Mouse (Mus musculus) hindbrain, embryonic 15.5 days (tissue): ENCODE results near the gene Hsd17b3. TPM values are rescaled to one million over a fixed set of nuclear protein-coding genes. Genes with fewer than 3 reads are reported as not detected.

ENCODE experiments used
- ATAC-seq: fragments of 200-750 bp; cut with Nextera tagmentation; 2 replicates; pipeline ENCODE4 v1.8.0; 2017; ENCODE audit warnings: low read depth, moderate number of reproducible peaks, moderate TSS enrichment; ENCODE audit not compliant: low FRiP score
- H3K27ac ChIP-seq: fragments of 300-500 bp; sonication (generic); replicated peaks from 2 replicates; pipeline ENCODE4 v1.5.1; 2015; ENCODE audit warnings: mild to moderate bottlenecking, inconsistent platforms
- H3K27me3 ChIP-seq: fragments of 300-500 bp; sonication (generic); 2 replicates; pipeline ENCODE4 v1.6.1; 2015; ENCODE audit warnings: control low read depth, inconsistent platforms
- H3K36me3 ChIP-seq: fragments of 300-500 bp; sonication (generic); 2 replicates; pipeline ENCODE4 v1.6.1; 2015; ENCODE audit warnings: control low read depth, inconsistent platforms
- H3K4me1 ChIP-seq: fragments of 300-500 bp; sonication (generic); replicated peaks from 2 replicates; pipeline ENCODE4 v1.6.1; 2015; ENCODE audit warnings: control low read depth, inconsistent platforms
- H3K4me2 ChIP-seq: fragments of 300-500 bp; sonication (generic); 2 replicates; pipeline ENCODE4 v1.6.1; 2015; ENCODE audit warnings: moderate library complexity, mild to moderate bottlenecking, inconsistent platforms
- H3K4me3 ChIP-seq: fragments of 300-500 bp; sonication (generic); 2 replicates; pipeline ENCODE4 v1.5.1; 2015; ENCODE audit warnings: mild to moderate bottlenecking, inconsistent platforms
- H3K9ac ChIP-seq: fragments of 300-500 bp; sonication (generic); 2 replicates; pipeline ENCODE4 v1.6.1; 2015; ENCODE audit warnings: inconsistent platforms
- H3K9me3 ChIP-seq: fragments of 300-500 bp; sonication (generic); 2 replicates; pipeline ENCODE4 v1.6.1; 2016; ENCODE audit warnings: control low read depth, inconsistent platforms
- WGBS: fragments of 180-500 bp; shearing (Covaris S2); methylation state at CpG from one replicate; pipeline ENCODE4 v1.1.7; 2015; 5-methylcytosine and 5-hydroxymethylcytosine counted together
- polyA plus RNA-seq: library from polyadenylated mRNA; unstranded; fragments of >200 nt; fragmentation: Nextera tagmentation; extraction: Ambion mirVana; gene quantifications from 2 replicates; pipeline ENCODE4 v1.2.1, GENCODE M21; 2015

Hsd17b3 gene
- polyA plus RNA-seq, 1 experiment from 2014 or later: not detected

GRCm38 (mm10) chr13:64105690-64106089 is 16.7 kb upstream of the Hsd17b3 start:
- no peaks in the 10 kb centered on the region for H3K27me3 ChIP-seq
- no peaks in the 10 kb centered on the region for H3K9me3 ChIP-seq
- peaks cover 12% of the 10 kb centered on the region for H3K4me1 ChIP-seq
- ATAC-seq: no peak
- no peak overlapping the region for H3K9ac ChIP-seq
- no peak overlapping the region for H3K4me3 ChIP-seq
- WGBS: 88% methylated on average over 3 of the region's 3 CpGs
- H3K4me2 ChIP-seq: no peak overlapping the region
- no peak overlapping the region for H3K27ac ChIP-seq
- no peaks in the 10 kb centered on the region for H3K36me3 ChIP-seq

- H3K4me3 ChIP-seq: no peak overlapping the region
- no peak for ATAC-seq
- WGBS: 70% methylated on average over 3 of the region's 3 CpGs
- no peaks in the 10 kb centered on the region for H3K36me3 ChIP-seq
- no peak overlapping the region for H3K9ac ChIP-seq
- H3K4me2 ChIP-seq: no peak overlapping the region
- H3K27me3 ChIP-seq: no peaks in the 10 kb centered on the region
- H3K9me3 ChIP-seq: no peaks in the 10 kb centered on the region
- H3K4me1 ChIP-seq: no peaks in the 10 kb centered on the region
- H3K27ac ChIP-seq: no peak overlapping the region
Observed at GRCm38 (mm10) chr13:64100186-64100585, 11.2 kb upstream of the Hsd17b3 start.

- no peak overlapping the region for H3K4me2 ChIP-seq
- H3K27me3 ChIP-seq: no peaks in the 10 kb centered on the region
- H3K27ac ChIP-seq: no peak overlapping the region
- H3K4me3 ChIP-seq: no peak overlapping the region
- ATAC-seq: no peak
- H3K4me1 ChIP-seq: no peaks in the 10 kb centered on the region
- H3K9ac ChIP-seq: no peak overlapping the region
- no peaks in the 10 kb centered on the region for H3K9me3 ChIP-seq
- no peaks in the 10 kb centered on the region for H3K36me3 ChIP-seq
- 78% methylated on average over 9 of the region's 9 CpGs for WGBS
Observed at GRCm38 (mm10) chr13:64098992-64099391, 10.0 kb upstream of the Hsd17b3 start.

DNA sequence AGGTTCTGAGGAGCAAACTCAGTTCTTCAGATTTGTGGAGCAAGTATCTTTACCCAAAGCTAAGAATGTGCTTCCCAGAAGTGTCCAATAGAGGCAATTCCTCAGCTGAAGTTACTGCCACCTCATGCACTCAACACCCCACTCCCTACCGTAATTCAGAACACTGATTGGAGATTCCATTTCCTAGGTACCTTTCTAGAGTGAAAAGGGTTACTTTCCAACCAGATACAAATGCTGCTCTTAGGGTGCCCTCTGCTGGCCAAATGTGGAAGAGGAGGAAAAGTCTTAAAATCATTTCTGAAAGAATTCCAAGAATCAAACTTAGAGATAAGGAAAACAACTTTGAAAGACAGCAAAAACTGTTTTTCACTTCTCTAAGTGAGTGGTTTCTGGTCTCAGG is 4.3 kb upstream of the Hsd17b3 start:
- 0% methylated on average over 1 of the region's 1 CpGs for WGBS
- Histone ChIP-seq H3K27ac (no peak overlapping the region), H3K4me3 (no peak overlapping the region), H3K4me2 (no peak overlapping the region), H3K9me3 (no peaks in the 10 kb centered on the region), H3K36me3 (no peaks in the 10 kb centered on the region), H3K4me1 (no peaks in the 10 kb centered on the region), H3K27me3 (no peaks in the 10 kb centered on the region), H3K9ac (no peak overlapping the region)
- ATAC-seq: no peak

DNA sequence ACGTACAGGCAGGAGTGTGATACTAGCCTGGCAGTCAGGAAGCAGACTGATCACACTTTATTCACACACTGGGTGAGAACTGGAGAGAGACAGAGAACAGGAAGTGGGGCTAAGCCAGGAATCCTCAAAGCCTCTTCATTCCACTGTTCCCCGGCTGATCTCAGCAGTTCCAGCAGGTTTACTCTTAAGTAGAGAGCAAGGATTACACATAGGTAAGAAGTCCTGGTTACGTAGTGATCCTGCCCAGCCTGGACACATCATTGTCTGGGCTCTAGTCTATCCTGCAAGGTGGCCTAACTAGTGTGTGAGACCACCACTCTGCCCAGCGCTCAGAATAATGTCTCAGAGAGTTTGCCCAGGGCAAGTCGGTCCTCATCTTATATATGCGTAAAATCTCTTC is 3.7 kb upstream of the Hsd17b3 start:
- Histone ChIP-seq H3K9ac (no peak overlapping the region), H3K4me1 (no peaks in the 10 kb centered on the region), H3K4me2 (no peak overlapping the region), H3K27ac (no peak overlapping the region), H3K27me3 (no peaks in the 10 kb centered on the region), H3K9me3 (no peaks in the 10 kb centered on the region), H3K4me3 (no peak overlapping the region), H3K36me3 (no peaks in the 10 kb centered on the region)
- 75% methylated on average over 6 of the region's 6 CpGs for WGBS
- ATAC-seq: no peak

- 60% methylated on average over 3 of the region's 3 CpGs for WGBS
- H3K4me1 ChIP-seq: no peaks in the 10 kb centered on the region
- no peak overlapping the region for H3K4me2 ChIP-seq
- no peaks in the 10 kb centered on the region for H3K9me3 ChIP-seq
- no peak overlapping the region for H3K9ac ChIP-seq
- H3K36me3 ChIP-seq: no peaks in the 10 kb centered on the region
- no peak overlapping the region for H3K4me3 ChIP-seq
- H3K27ac ChIP-seq: no peak overlapping the region
- ATAC-seq: no peak
- no peaks in the 10 kb centered on the region for H3K27me3 ChIP-seq
Observed at GRCm38 (mm10) chr13:64092141-64092540, 3.1 kb upstream of the Hsd17b3 start.

- H3K4me1 ChIP-seq: no peaks in the 10 kb centered on the region
- H3K27me3 ChIP-seq: no peaks in the 10 kb centered on the region
- H3K36me3 ChIP-seq: no peaks in the 10 kb centered on the region
- ATAC-seq: no peak
- WGBS: 53% methylated on average over 7 of the region's 7 CpGs
- H3K27ac ChIP-seq: no peak overlapping the region
- no peaks in the 10 kb centered on the region for H3K9me3 ChIP-seq
- no peak overlapping the region for H3K4me3 ChIP-seq
- H3K9ac ChIP-seq: no peak overlapping the region
- H3K4me2 ChIP-seq: no peak overlapping the region
Observed at GRCm38 (mm10) chr13:64091006-64091405, 2.0 kb upstream of the Hsd17b3 start.

DNA sequence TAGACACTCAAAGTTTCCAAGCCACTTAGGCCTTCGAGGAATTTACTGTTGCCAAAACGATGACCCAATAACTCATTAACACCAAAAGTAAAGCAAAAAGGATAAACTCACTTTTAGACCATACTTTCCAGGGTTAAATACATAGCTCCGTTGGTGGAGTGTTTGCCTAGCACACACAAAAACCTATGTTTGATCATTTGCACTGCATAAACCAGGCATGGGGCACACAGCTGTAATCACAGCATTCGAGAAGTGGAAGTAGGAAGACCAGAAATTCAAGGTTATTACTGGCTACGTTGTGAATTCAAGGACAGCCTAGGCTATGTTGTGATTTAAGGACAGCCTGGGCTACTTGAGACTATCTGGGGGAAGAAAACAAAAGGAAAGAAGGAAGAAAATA is 1.2 kb upstream of the Hsd17b3 start:
- no peak overlapping the region for H3K27ac ChIP-seq
- 88% methylated on average over 5 of the region's 5 CpGs for WGBS
- no peak for ATAC-seq
- H3K9ac ChIP-seq: no peak overlapping the region
- no peaks in the 10 kb centered on the region for H3K4me1 ChIP-seq
- H3K27me3 ChIP-seq: no peaks in the 10 kb centered on the region
- no peaks in the 10 kb centered on the region for H3K9me3 ChIP-seq
- no peak overlapping the region for H3K4me3 ChIP-seq
- no peak overlapping the region for H3K4me2 ChIP-seq
- no peaks in the 10 kb centered on the region for H3K36me3 ChIP-seq

- no peak for ATAC-seq
- no peak overlapping the region for H3K9ac ChIP-seq
- WGBS: 87% methylated on average over 7 of the region's 7 CpGs
Observed at GRCm38 (mm10) chr13:64088057-64088456, 973 bp downstream of the Hsd17b3 start.

DNA sequence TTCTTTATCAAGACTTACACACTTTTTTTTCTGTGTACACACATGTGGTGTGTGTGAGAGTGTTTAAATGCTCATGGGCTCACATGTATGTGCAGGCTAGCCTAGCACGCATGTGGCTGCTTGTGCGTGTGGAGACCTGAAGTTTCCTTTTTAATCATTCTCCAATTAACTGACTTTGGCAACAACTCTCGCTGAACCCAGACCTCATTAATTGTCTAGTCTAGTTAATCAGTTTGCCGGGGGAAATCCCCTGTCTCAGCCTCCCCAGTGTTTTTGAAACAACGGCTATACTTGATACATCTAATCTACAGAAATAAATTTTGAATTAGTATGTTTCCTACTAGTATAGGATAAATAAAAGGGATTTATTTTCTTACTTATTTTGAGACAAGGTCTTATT is 3.0 kb downstream of the Hsd17b3 start:
- no peak overlapping the region for H3K27ac ChIP-seq
- no peak for ATAC-seq
- peaks cover 9% of the 10 kb centered on the region for H3K4me1 ChIP-seq
- H3K4me3 ChIP-seq: no peak overlapping the region
- H3K4me2 ChIP-seq: no peak overlapping the region
- H3K36me3 ChIP-seq: no peaks in the 10 kb centered on the region
- H3K9ac ChIP-seq: no peak overlapping the region
- 78% methylated on average over 5 of the region's 5 CpGs for WGBS
- no peaks in the 10 kb centered on the region for H3K27me3 ChIP-seq
- H3K9me3 ChIP-seq: no peaks in the 10 kb centered on the region

More at GRCm38 (mm10) chr13:64088057-64088456, 973 bp downstream of the Hsd17b3 start:
- Histone ChIP-seq H3K4me1 (no peaks in the 10 kb centered on the region), H3K4me2 (no peak overlapping the region), H3K36me3 (no peaks in the 10 kb centered on the region), H3K27ac (no peak overlapping the region), H3K4me3 (no peak overlapping the region), H3K9me3 (no peaks in the 10 kb centered on the region), H3K27me3 (no peaks in the 10 kb centered on the region)

DNA sequence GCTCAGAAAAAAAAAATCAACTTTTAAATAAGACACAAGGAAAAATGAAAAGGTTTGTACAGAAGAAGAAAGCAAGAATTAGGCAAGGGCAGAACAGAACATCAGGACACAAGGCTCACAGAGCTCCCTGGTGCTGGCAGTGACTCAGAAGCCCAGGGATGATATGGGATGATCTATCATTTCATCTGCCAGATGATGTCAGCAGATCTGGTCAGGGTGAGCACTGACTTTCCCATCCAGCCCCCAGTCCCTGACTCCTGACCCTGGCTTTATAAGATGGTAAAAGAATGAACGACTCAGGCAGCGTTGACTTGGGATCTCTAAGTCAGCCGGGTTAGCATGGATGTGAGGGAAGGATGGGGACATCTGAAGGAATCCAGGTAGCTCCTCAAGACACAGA is 5.7 kb downstream of the Hsd17b3 start:
- no peak overlapping the region for H3K27ac ChIP-seq
- H3K4me2 ChIP-seq: no peak overlapping the region
- peaks cover 9% of the 10 kb centered on the region for H3K4me1 ChIP-seq
- no peaks in the 10 kb centered on the region for H3K36me3 ChIP-seq
- H3K9me3 ChIP-seq: no peaks in the 10 kb centered on the region
- no peak for ATAC-seq
- H3K9ac ChIP-seq: no peak overlapping the region
- WGBS: 80% methylated on average over 3 of the region's 3 CpGs
- no peaks in the 10 kb centered on the region for H3K27me3 ChIP-seq
- H3K4me3 ChIP-seq: no peak overlapping the region

DNA sequence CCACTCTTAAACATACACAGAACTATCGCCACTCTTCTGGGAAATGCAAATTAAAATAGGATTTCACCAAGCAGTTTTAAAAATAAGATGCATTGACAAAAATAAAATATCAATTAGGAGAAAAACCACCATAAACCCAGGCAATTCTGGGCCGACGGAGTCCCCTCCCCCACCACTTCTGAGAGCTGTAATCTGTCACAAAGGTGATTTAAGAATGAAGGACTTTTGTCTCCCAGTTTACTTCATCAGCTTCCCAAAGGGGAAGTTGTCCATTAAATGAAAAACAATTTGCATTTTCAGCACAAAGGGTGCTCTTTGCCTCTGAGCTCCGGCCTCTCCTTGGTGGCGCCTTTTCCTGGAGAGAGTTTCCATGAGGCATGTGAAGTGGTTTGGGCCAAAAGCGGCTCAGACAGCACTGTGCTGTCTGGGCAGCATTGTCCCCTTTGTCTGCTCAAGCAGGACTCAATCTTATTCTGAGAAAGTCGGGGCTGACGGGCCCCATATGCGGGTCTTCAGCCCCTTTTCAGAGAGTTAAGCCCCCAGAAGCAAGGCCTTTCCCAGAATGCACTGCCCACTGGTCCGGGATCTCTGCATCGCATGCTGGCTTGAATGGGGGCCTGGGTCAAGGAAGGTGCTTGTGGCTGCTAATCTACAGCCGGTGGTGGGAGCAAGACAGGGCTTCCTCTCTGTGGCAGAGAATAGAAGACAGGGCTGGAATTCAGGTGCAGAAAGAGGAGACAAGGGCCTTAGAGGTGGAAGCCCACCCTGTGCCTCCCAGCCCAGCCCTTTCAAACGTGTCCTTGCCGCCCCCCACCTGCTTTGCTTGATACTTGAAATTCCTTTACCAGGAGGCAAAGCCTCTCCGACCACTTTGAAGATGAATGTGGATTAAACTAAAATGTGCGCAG is 7.8 kb downstream of the Hsd17b3 start:
- no peak overlapping the region for H3K27ac ChIP-seq
- H3K9ac ChIP-seq: no peak overlapping the region
- ATAC-seq: peak; percentile 77
- 22% methylated on average over 16 of the region's 16 CpGs for WGBS
- peak overlapping the region; percentile 9; the same call in 1 of the 2 replicates for H3K4me2 ChIP-seq
- peaks cover 9% of the 10 kb centered on the region for H3K4me1 ChIP-seq
- H3K4me3 ChIP-seq: no peak overlapping the region
- H3K36me3 ChIP-seq: no peaks in the 10 kb centered on the region
- no peaks in the 10 kb centered on the region for H3K27me3 ChIP-seq
- H3K9me3 ChIP-seq: no peaks in the 10 kb centered on the region

- no peak overlapping the region for H3K9ac ChIP-seq
- no peaks in the 10 kb centered on the region for H3K9me3 ChIP-seq
- WGBS: 92% methylated on average over 5 of the region's 5 CpGs
- no peak overlapping the region for H3K4me3 ChIP-seq
- H3K4me2 ChIP-seq: no peak overlapping the region
- ATAC-seq: no peak
- no peaks in the 10 kb centered on the region for H3K36me3 ChIP-seq
- H3K27me3 ChIP-seq: no peaks in the 10 kb centered on the region
- H3K4me1 ChIP-seq: peaks cover 9% of the 10 kb centered on the region
- no peak overlapping the region for H3K27ac ChIP-seq
Observed at GRCm38 (mm10) chr13:64077591-64077990, 11.4 kb downstream of the Hsd17b3 start.
